Mouse (Mus musculus) thymus, postnatal 10 days (tissue): ENCODE measurements around the gene Ndufaf1.
"Not testable (repeated sequence)": the region's sequence is repeated elsewhere in the genome, so short reads cannot be mapped to it uniquely, and the experiment has no call there.

Experiments used
- DNase-seq, 2 experiments: peaks; one replicate each; pipeline ENCODE4 v3.0.0; 2021; ENCODE audit warnings: low spot score in 2 of 2

Gene Ndufaf1

GRCm38 (mm10) chr2:119662220-119663182, at the start of gene Ndufaf1:
TSS of gene Ndufaf1 (minus strand) at chr2:119662827.
- DNase-seq: peak; percentile 68 to 78

GRCm38 (mm10) chr2:119710011-119710410, 47.4 kb upstream of the Ndufaf1 start:
- no peak for DNase-seq

- no peak for DNase-seq
These were observed 45.0 kb upstream of the Ndufaf1 start for GRCm38 (mm10) chr2:119707676-119708075.

- no peak for DNase-seq
These were observed 40.5 kb upstream of the Ndufaf1 start for GRCm38 (mm10) chr2:119703171-119703570.

- no peak for DNase-seq
These were observed 37.3 kb upstream of the Ndufaf1 start for GRCm38 (mm10) chr2:119699962-119700361.

GRCm38 (mm10) chr2:119698472-119698871, 35.8 kb upstream of the Ndufaf1 start:
- DNase-seq: no peak

GRCm38 (mm10) chr2:119696111-119696510, 33.5 kb upstream of the Ndufaf1 start:
- DNase-seq: no peak

GRCm38 (mm10) chr2:119694826-119695225, 32.2 kb upstream of the Ndufaf1 start:
- DNase-seq: no peak

- no peak for DNase-seq
These were observed 29.5 kb upstream of the Ndufaf1 start for GRCm38 (mm10) chr2:119692003-119692701.

GRCm38 (mm10) chr2:119683706-119684105, 21.1 kb upstream of the Ndufaf1 start:
- no peak for DNase-seq

GRCm38 (mm10) chr2:119675831-119676230, 13.2 kb upstream of the Ndufaf1 start:
- peak in 1 of 2 experiments; percentile 13 for DNase-seq

- no peak for DNase-seq
These were observed 12.7 kb upstream of the Ndufaf1 start for GRCm38 (mm10) chr2:119675215-119675784.

- DNase-seq: peak; percentile 92 to 99
These were observed 12.0 kb upstream of the Ndufaf1 start, which contains the start of gene Rtf1 for GRCm38 (mm10) chr2:119674525-119675214. TSS of gene Rtf1 (plus strand) at chr2:119675068.

- peak in 1 of 2 experiments; percentile 50 for DNase-seq
These were observed 6.4 kb upstream of the Ndufaf1 start for GRCm38 (mm10) chr2:119669010-119669409.

GRCm38 (mm10) chr2:119665744-119666143, 3.1 kb upstream of the Ndufaf1 start:
- not testable (repeated sequence) for DNase-seq

GRCm38 (mm10) chr2:119644254-119644653, 18.4 kb downstream of the Ndufaf1 start:
- no peak for DNase-seq

- DNase-seq: no peak
These were observed 21.3 kb downstream of the Ndufaf1 start for GRCm38 (mm10) chr2:119641214-119641912.

GRCm38 (mm10) chr2:119636781-119637180, 25.8 kb downstream of the Ndufaf1 start:
- DNase-seq: no peak

GRCm38 (mm10) chr2:119621302-119621701, 41.3 kb downstream of the Ndufaf1 start:
- DNase-seq: no peak

- not testable (repeated sequence) for DNase-seq
These were observed 43.6 kb downstream of the Ndufaf1 start for GRCm38 (mm10) chr2:119619002-119619401.
